Mouse (Mus musculus) gastrocnemius, postnatal 10 days (tissue): ENCODE data around the gene Narf. TPM values are rescaled to one million over a fixed set of nuclear protein-coding genes. Genes with fewer than 3 reads are reported as not detected.

Experiments used
- DNase-seq: peaks from one replicate; pipeline ENCODE4 v3.0.0; 2021; ENCODE audit warnings: mixed read lengths
- long read RNA-seq, 2 experiments: library from polyadenylated mRNA; stranded (forward); transcript quantifications; one replicate each; pipeline ENCODE4 v2.0.0; 2021
- total RNA-seq, 2 experiments: library from RNA; stranded (reverse); gene quantifications; 2 replicates each; pipeline ENCODE4 v1.2.3; 2021

The Narf gene
- 10 to 100 TPM; 36.5 to 41.6 TPM for total RNA-seq
- long read RNA-seq, experiment 1, full-length matches to known transcripts: 72 of 79 reads
- long read RNA-seq, experiment 1, partial matches to known transcripts: 1 of 79 reads
- long read RNA-seq, experiment 1, other reads (novel, unspliced or antisense): 6 of 79 reads
- long read RNA-seq, experiment 2, full-length matches to known transcripts: 62 of 74 reads
- long read RNA-seq, experiment 2, partial matches to known transcripts: 4 of 74 reads
- long read RNA-seq, experiment 2, other reads (novel, unspliced or antisense): 8 of 74 reads

GRCm38 (mm10) chr11:121236564-121237344 is at the start of gene Narf:
Gene Narf (plus strand): TSS chr11:121237253.
- DNase-seq: peak; percentile 94

- no peak for DNase-seq
Measured at GRCm38 (mm10) chr11:121189681-121190080, 47.4 kb upstream of the Narf start.

GRCm38 (mm10) chr11:121192742-121193141 is 44.3 kb upstream of the Narf start:
- DNase-seq: no peak

- no peak for DNase-seq
Measured at GRCm38 (mm10) chr11:121193415-121193814, 43.6 kb upstream of the Narf start.

GRCm38 (mm10) chr11:121198622-121199021 is 38.4 kb upstream of the Narf start:
- no peak for DNase-seq

GRCm38 (mm10) chr11:121199851-121200250 is 37.2 kb upstream of the Narf start:
- no peak for DNase-seq

GRCm38 (mm10) chr11:121200781-121201180 is 36.3 kb upstream of the Narf start:
- no peak for DNase-seq

- DNase-seq: peak; percentile 31
Measured at GRCm38 (mm10) chr11:121201436-121202198, 35.4 kb upstream of the Narf start.

- DNase-seq: no peak
Measured at GRCm38 (mm10) chr11:121203859-121204160, 33.2 kb upstream of the Narf start.

- DNase-seq: peak; percentile 95
Measured at GRCm38 (mm10) chr11:121204161-121205006, 32.7 kb upstream of the Narf start, which contains the start of the genes Hexdc and Ogfod3. Gene Hexdc (plus strand): TSS chr11:121204433. Gene Ogfod3 (minus strand): TSS chr11:121204711.

- DNase-seq: no peak
Measured at GRCm38 (mm10) chr11:121216831-121217230, 20.2 kb upstream of the Narf start.

- DNase-seq: no peak
Measured at GRCm38 (mm10) chr11:121219776-121220175, 17.3 kb upstream of the Narf start.

GRCm38 (mm10) chr11:121220771-121221170 is 16.3 kb upstream of the Narf start:
- DNase-seq: no peak

- DNase-seq: no peak
Measured at GRCm38 (mm10) chr11:121221321-121222010, 15.6 kb upstream of the Narf start.

- DNase-seq: no peak
Measured at GRCm38 (mm10) chr11:121228129-121229017, 8.7 kb upstream of the Narf start.

GRCm38 (mm10) chr11:121229018-121229439 is 8.0 kb upstream of the Narf start, which contains the start of gene Cybc1:
Gene Cybc1 (minus strand): TSS chr11:121229322.
- DNase-seq: peak; percentile 53

- no peak for DNase-seq
Measured at GRCm38 (mm10) chr11:121231191-121231590, 5.9 kb upstream of the Narf start.

GRCm38 (mm10) chr11:121231628-121232291 is 5.3 kb upstream of the Narf start:
- DNase-seq: peak; percentile 39

GRCm38 (mm10) chr11:121232706-121233105 is 4.3 kb upstream of the Narf start:
- no peak for DNase-seq
